Mouse (Mus musculus) heart, postnatal 36 days (tissue): ENCODE data around the gene Lgr4. TPM values are rescaled to one million over a fixed set of nuclear protein-coding genes. Genes with fewer than 3 reads are reported as not detected.
A peak's percentile ranks its signal among the peaks of the same experiment; 100 is the strongest.

Experiments
- DNase-seq, 2 experiments: peaks; one replicate each; pipeline ENCODE4 v3.0.0; 2021 to 2022
- intact Hi-C: fragments of 180-260 bp; cut with DNase I; formaldehyde crosslinking; loops from one replicate; pipeline ENCODE4 v1.15.1; 2025
- total RNA-seq, 2 experiments: library from RNA; stranded (reverse); gene quantifications; 2 replicates each; pipeline ENCODE4 v1.2.3; 2021

Gene Lgr4
- total RNA-seq, 2 experiments from 2014 or later, result 26.3 TPM

DNA sequence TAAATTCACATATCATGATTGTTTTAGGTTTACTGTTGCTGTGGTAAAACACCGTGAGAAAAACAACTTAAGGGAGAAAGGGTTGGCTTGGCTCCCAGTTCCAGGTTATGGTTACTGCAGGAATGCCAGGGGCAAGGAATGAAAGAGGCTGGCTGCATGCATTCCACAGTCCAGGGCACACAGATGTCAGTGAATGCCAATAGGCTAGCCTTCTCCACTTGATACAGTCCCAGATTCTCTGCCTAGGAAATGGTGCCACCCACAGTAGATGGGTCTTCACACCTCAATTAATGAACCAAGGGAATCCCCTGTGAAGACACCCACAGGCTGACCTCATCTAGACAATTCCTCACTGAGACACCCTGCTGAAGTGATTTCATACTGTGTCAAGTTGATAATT is 87.2 kb downstream of the Lgr4 start:
- intact Hi-C loops, result no loop called here
- DNase-seq, result no peak

DNA sequence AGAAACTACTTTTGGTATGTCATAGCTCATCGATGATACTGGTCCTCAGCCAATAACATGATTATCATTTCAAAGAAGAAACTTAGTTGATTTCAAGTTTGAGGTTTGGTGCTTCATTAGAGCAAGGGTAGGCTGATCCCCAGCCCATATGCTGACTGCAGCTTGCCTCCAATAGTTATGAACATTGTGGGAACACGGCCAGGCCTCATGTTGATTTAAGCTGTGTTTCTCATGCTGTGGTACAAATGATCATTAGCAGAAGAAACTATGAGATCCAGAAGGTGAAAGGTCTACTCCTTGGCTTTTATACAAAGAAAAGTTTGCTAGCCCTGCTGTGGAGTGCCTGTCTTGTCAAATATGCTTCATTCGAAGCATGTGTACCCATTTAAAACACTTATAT is 87.7 kb downstream of the Lgr4 start:
- intact Hi-C loops, result no loop called here
- no peak for DNase-seq

DNA sequence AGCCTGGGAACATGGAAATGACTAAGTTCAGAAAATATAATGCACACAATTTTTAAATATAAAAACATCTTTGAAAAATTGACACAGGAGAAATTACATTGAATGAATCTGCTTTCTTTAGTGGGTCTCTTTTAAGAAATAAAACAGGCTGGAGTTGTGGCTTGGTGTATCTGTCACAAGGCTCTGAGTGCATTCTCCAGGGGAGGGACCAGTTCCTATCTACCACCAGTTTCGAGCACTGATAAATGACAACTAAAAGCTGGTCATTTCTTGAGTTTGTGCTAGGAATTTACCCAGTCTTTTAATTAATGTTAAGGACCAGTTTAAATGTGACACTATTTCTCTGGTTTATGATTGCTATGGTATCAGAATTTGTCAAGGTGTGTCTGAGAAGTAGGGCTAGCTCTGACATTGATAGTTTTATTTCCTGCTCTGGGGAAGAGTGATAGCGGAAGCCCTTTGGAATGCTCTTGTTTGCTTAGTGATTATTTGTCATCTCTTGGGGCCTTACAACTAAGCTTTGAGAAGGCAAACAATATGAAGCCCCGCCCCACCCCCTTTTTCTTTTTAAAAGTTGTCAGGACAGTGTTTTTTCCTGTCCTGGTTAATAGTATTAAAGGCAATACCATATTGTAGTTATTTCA is 88.3 kb downstream of the Lgr4 start:
- no peak for DNase-seq
- intact Hi-C loops, result no loop called here

DNA sequence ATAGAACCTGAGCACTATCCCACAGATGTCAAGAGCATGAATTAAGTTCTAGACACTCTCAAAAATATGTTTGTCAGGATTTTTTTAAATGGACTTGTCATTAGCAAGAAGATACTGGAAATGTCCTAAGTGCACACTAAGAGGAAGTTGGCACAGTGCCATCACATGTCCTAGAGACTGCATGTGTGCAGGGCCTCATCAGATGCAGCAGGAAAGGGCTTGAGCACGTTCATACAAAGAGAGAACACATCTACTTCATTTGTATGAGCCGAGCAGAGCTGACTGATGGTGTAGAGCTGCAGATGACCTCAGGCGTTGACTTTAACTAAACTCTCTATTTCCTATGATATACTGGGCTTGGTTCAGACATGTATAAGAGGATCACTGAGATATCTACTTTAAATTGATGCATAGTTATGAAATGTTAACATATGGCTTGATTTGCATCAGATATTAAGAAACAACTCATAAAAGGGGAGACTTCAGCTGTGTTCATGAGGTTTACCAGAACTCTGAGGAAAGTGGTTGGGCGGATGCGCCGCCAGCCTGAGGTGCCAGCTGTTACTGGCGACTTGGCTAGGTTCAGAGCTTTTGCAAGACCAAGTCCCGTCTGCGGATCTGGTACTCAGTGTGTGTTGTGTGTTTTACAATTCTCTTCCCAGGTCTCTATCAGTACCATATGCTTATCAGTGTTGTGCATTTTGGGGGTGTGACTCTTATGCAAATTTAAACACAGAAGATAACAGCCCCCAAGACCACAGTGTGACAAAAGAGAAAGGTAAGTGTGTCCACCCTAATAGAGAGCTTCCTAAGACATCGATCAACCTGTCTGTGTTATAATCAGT is 90.2 kb downstream of the Lgr4 start:
- intact Hi-C loops, result no loop called here
- no peak for DNase-seq

DNA sequence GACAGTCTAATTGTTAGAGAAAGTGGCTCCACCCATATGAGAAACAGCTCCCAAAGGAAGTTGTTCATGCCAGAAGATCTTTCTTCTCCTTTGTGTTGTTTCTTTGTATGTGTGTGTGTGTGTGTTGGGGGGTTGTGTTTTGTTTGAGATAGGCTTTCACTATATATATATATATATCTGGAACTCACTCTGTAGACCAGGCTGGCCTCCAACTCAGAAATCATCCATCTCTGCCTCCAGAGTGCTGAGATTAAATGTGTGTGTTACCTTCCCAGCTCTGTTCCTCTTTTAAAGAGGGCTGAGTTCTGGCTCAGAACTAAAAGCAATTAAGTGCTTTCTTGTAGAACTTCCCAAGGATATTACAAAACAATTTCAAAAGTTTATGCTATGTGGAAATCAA is 92.0 kb downstream of the Lgr4 start:
- no peak for DNase-seq
- intact Hi-C loops, result no loop called here

DNA sequence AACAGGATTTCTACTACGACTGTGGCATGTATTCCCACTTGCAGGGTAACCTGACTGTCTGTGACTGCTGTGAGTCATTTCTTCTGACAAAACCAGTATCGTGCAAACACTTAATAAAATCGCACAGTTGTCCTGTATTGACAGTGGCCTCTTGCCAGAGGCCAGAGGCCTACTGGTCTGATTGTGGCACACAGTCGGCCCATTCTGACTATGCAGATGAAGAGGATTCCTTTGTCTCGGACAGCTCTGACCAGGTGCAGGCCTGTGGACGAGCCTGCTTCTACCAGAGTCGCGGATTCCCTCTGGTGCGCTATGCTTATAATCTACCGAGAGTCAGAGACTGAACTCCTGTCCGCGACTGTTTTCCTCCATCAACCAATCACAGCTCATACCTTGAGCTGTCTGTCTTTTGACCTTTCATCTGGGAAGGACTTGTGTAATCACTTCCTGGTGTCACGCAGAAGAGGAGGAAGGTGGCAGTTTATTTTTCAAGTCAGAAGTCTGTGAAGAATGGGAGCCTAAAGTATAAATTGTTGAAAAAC is 94.8 kb downstream of the Lgr4 start:
- no peak for DNase-seq

DNA sequence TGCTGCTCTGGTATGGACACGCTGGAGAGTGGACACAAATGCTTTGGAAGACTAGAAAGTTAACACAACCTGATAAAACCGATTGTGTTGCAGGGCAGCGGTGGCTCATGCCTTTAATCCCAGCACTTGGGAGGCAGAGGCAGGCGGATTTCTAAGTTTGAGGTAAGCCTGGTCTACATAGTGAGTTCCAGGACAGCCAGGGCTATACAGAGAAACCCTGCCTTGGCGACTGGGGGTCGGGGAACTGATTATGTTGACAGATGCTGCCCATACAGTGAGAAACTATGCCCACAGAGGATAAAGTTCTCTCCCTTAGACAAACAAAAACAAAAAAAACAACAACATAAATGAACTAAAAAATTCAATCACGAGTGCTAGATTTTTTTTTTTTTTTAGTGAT is 99.6 kb downstream of the Lgr4 start:
- intact Hi-C loops, result loop anchor here (2.0 to 5.0 kb wide), 2 partner anchors 98 to 115 kb away; no protein-coding TSS in a partner anchor
- DNase-seq, result no peak

More for the DNA sequence above, 94.8 kb downstream of the Lgr4 start:
- intact Hi-C loops, result no loop called here

DNA sequence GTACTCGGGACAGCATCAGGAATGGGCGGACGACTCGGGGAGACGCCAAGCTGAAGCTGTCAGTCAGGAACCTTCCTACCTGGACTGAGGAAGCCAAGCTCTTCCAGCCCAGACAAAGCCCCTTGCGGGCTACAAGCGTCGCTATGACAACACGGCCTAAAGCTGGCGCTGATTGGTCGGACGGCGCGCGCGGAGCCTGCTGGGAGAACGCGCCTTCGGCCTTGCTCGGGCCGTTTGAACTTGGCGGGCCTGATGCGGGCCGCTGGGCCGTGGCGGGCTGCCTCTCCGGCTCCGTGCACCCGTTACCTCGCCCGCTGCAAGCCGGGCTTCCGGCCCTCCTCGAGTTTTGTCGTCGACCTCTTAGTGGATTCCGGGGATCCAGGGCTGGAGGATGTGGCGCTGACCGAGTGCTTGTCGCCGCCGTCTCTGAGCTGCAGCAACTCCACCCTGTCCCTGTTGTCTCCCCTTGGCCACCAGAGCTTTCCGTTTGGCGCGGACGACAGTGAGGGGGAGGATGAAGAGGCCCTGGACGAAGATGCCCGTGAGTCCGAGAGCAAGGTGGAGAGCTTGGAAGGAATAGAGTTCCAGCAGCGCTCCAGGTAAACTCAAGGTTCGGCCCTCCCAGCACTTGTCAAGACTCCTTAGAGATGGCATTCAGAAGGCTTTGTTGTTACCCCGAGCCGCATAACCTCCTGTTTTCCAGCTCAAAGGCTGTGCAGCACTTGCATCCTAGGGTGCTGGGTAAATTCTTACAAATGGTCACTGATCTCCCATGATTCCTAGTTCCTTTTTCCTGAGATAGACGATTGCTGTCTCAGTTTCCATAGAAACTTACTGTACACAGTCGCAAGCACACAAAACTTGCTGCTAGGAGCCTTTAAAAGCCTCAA is 100.4 kb downstream of the Lgr4 start, which contains the start of gene Ccdc34:
Gene Ccdc34, plus strand, starts transcription at position 202 of the 890 bp plus-strand sequence.
- DNase-seq, result peak; percentile 87 to 89
- intact Hi-C loops, result loop anchor here (2.0 to 5.0 kb wide), 2 partner anchors 99 to 116 kb away; no protein-coding TSS in a partner anchor

DNA sequence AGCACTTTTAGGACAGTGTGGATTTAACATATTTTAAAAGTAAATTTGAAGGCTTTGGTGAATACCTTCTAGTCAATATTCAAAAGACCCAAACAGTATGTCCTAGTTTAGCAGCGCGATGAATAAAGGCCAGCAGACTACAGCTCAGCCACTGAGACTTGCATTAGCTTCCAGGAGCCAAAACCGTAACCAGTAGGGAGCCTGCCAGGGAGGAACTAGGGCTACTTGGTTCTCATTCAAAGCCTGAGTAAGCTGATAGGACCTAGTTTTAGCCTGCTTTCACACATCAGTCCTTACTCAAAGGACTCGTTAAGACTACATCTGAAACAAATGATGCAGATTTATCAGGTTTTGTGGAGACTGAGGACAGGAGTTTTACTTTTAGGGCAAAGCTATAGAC is 102.2 kb downstream of the Lgr4 start:
- intact Hi-C loops, result loop anchor here (5.0 kb wide), 1 partner anchor 117 kb away; no protein-coding TSS in a partner anchor
- DNase-seq, result peak in 1 of 2 experiments; percentile 14

DNA sequence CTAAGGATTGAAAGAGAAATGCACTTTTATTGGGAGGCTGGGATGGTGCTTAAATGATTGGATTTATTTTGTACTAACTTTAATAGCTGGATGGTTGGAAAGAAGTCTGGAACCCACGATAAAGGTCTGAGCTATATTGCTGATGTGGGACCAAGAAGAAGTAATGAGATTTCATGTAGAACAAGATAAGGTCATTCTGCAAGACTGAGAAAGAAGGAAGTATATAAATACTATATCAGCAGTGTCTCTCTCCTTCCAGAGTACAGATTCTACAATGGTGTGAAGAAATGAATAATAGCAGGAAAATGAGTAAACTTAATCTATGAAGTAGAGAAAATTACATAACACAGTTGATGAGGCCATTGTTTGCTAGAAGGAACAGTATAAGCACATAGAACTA is 103.0 kb downstream of the Lgr4 start:
- intact Hi-C loops, result no loop called here
- DNase-seq, result no peak

DNA sequence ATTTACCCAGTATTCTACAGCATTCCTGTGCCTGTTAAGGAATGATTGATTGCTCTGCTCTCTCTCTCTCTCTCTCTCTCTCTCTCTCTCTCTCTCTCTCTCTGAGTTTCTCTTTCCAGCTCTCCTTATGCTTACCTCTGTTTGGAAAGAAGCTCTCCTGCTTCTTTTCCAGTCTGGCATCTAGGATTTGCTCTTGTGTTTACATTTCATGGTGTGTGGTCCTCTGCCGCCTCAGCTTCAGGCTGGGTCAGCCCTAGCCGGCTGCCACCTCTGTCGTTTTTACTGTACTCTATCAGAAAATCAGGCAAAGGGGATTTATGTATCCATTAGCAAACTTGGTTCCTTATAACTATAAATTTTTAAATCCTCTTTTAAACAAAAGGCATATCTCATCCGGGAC is 118.8 kb downstream of the Lgr4 start:
- DNase-seq, result no peak
- intact Hi-C loops, result no loop called here

DNA sequence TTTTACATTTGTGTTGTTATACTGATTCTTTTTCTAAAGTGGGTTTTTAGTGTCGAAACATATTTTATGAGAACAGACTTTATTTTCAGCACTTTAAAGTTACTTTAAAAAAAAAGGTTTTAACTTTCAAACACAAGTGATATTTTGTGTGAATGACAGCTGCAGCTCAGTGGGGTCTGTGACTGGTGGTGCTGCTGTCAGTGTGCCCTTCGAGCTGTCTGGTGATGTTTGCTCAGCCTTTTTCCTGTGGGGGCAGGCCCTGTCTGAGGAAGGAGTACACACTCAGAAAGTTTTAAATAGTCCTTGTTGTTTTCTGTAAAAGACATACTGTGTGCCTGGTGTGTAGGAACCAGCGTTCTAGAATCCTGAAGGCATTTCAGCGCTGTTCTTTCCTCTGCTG is 119.2 kb downstream of the Lgr4 start:
- DNase-seq, result no peak
- intact Hi-C loops, result no loop called here

DNA sequence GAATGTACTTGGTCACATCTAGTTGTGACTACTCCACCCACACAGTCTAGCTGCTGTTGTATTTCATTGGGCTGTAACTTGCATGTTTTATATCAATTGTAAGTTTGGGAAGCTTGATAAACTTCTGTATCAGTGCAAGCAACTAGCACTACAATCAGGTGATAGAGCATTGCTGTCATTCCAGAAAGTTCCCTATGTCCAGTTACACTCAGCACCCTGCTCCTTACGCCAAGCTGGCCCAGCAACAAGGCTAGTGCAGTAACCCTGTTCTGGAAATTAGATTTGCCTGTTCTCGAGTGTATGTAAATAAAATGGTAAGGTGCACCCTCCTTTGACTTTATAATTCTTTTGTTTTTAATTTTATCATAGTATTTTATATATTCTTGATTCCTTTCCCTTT is 119.8 kb downstream of the Lgr4 start:
- no peak for DNase-seq
- intact Hi-C loops, result no loop called here

DNA sequence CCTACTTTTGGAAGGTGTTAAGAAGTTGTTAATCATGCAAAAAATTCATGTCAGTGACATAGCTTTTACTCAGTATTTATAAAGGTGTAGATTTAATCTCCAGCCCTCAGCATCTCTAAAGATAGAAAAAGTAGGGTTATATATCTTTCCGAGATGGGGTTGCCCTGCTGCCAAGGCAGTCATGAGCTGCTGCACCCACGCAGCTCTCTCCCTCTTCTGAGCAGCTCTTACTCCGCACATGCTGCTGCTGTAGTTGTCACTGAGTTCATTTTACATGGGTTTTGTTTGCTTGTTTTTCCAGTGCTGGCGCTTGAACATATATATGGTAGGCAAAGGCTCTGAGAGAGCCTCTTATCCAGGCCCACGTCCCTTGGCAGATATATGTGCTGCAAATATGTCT is 120.9 kb downstream of the Lgr4 start:
- intact Hi-C loops, result no loop called here
- DNase-seq, result no peak

DNA sequence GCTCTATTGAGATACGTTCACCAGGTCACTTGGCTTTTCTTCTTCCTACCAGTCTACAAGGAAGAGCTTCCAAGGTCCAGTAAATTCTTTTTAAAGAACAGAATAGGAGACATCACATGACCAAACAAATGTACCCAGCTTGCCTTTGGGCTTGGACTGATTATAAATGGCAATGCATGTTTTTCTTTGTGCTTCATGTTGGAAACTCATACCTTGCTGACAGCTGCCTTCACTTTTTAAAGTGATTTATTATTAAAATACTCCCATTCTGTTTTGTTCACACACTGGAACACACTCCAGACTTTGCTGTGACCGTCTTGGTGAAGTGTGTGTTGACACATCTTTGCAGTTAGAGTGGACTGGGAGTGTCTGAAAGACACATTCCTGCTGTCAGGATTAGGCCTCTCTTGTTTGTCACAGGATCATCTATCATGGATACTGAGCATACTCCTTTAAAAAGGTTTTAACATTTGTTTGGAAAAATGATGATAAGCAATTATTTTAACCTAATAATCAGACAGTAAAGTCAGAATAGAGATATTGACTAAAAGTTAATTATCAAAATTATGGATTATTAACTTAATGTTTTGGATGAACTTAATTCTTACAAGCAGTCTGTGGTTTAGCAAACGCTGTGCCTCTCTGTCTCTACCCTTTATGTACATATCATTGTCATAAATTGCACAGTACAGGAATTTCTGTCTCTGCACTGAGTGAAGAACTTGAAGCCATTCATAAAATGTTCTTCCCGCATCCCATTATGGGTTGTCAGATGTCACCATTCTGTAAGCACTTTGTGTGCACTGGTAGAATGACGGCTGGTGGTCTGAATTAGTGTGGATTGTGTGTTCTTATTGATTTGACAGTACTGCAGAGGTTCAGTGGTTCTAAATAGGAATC is 125.7 kb downstream of the Lgr4 start:
- intact Hi-C loops, result no loop called here
- no peak for DNase-seq

DNA sequence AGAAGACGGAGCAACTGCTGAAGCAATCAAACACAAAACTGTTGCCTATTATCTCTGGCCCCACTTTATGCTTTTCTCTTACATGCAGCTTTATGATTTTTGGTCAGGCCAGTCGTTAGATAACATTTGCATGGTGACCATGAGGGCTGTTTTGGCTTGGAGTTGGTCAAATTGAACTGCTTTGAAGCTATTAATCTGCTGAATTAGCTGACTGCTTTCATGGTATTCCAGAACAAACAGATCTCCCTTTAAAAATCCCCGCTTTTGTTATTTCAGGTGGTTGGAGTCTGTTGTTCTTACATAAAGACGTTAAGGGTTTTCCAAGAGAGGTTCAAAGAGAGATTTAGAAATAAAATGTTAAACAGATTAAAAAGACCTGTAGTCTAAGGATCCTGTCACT is 141.0 kb downstream of the Lgr4 start:
- intact Hi-C loops, result no loop called here
- no peak for DNase-seq

DNA sequence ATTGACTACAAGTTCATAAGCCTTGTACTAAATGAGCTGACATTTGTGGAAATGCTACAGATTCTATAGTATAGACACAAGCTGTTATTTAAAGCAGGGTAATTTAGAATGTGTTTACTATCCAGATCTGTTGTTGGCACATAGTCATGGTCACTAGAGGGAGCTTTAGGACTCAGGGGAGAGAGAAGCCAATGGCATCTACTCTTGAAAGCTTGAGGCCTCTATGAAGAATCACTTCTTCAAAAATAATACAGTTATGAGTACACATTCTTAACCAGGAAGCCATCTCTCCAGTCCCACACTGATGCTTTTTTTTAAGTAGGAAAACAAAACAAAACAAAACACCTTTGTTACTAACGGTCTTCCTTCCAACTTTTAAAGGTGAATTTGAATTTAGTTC is 145.7 kb downstream of the Lgr4 start:
- intact Hi-C loops, result loop anchor here (1.0 to 5.0 kb wide), 2 partner anchors 142 to 146 kb away; partner anchors contain the start of gene Lgr4
- DNase-seq, result peak in 1 of 2 experiments; percentile 5
